Mouse (Mus musculus): ENCODE measurements around the gene Cpm. TPM values are rescaled to one million over a fixed set of nuclear protein-coding genes. Genes with fewer than 3 reads are reported as not detected.

Gene Cpm
- polyA plus RNA-seq, 1 experiment from 2014 or later, result 5.0 TPM

DNA sequence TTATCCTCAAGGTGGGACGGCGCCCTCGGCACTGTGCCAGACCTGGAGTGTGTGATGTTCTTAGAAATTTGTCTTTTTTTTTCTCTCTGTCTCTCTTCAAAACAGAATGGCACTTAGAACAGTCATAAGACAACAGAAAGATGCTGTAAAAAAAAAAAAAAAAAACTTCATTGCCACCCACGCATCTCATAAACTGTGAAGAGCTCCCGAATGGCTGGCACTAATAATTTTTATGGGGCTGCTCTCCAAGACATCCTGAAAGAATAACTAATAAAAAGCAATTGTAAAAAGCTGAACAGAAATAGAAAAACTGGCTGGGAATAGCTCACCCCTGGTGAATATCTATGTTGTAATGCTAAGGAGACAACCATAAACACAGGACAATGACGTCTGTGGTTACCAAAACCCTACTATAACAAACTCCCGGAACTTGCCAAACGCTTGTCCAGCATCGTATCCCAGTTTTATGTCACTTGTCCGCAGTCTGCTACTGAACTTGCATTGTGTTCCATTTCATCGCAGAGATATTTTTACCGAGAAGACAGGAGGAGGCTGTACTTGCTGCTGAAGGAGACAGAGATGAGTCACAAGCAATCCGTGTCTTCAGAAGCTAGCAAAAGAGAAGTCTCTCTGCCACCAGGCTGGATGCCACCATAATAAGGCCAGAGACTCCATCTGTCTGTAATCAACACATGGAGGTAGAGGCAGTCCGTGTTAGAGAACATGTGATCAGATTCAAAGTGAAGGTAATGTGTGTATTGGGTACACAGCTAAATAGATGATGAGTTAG lies 25.3 kb upstream of the Cpm start:
- WGBS, result 93% methylated on average over 14 of the region's 14 CpGs
- DNase-seq (ENCODE audit: low spot score) (no peak), ATAC-seq (replicated peaks; ENCODE audit: low FRiP score) (no peak)
- H3K36me3 ChIP-seq (ENCODE audit: control insufficient read depth, insufficient read depth, low read length), result no peaks in the 10 kb centered on the region
- no peaks in the 10 kb centered on the region for H3K27me3 ChIP-seq (ENCODE audit: control insufficient read depth, insufficient read depth, low read length)
- H3K27ac ChIP-seq (ENCODE audit: low read depth, low read length), result no peak overlapping the region
- no peak overlapping the region for H3K9ac ChIP-seq (ENCODE audit: low read length)
- H3K4me1 ChIP-seq (replicated peaks; ENCODE audit: control insufficient read depth, insufficient read depth, low read length), result no peaks in the 10 kb centered on the region
- H3K9me3 ChIP-seq (ENCODE audit: control insufficient read depth, low read length), result no peaks in the 10 kb centered on the region
- H3K4me2 ChIP-seq (ENCODE audit: low read depth, low read length, severe bottlenecking), result no peak overlapping the region
- no peak overlapping the region for H3K4me3 ChIP-seq (ENCODE audit: low read depth, low read length)

GRCm38 (mm10) chr10:117604624-117605282 lies 24.5 kb upstream of the Cpm start:
- H3K9me3 ChIP-seq (ENCODE audit: control insufficient read depth, low read length), result no peaks in the 10 kb centered on the region
- no peak overlapping the region for H3K4me2 ChIP-seq (ENCODE audit: low read depth, low read length, severe bottlenecking)
- no peak for DNase-seq (ENCODE audit: low spot score)
- H3K4me3 ChIP-seq (ENCODE audit: low read depth, low read length), result no peak overlapping the region
- H3K36me3 ChIP-seq (ENCODE audit: control insufficient read depth, insufficient read depth, low read length), result no peaks in the 10 kb centered on the region
- H3K4me1 ChIP-seq (replicated peaks; ENCODE audit: control insufficient read depth, insufficient read depth, low read length), result no peaks in the 10 kb centered on the region
- no peak for ATAC-seq (replicated peaks; ENCODE audit: low FRiP score)
- no peak overlapping the region for H3K27ac ChIP-seq (ENCODE audit: low read depth, low read length)
- 88% methylated on average over 8 of the region's 8 CpGs for WGBS
- H3K9ac ChIP-seq (ENCODE audit: low read length), result no peak overlapping the region
- no peaks in the 10 kb centered on the region for H3K27me3 ChIP-seq (ENCODE audit: control insufficient read depth, insufficient read depth, low read length)

DNA sequence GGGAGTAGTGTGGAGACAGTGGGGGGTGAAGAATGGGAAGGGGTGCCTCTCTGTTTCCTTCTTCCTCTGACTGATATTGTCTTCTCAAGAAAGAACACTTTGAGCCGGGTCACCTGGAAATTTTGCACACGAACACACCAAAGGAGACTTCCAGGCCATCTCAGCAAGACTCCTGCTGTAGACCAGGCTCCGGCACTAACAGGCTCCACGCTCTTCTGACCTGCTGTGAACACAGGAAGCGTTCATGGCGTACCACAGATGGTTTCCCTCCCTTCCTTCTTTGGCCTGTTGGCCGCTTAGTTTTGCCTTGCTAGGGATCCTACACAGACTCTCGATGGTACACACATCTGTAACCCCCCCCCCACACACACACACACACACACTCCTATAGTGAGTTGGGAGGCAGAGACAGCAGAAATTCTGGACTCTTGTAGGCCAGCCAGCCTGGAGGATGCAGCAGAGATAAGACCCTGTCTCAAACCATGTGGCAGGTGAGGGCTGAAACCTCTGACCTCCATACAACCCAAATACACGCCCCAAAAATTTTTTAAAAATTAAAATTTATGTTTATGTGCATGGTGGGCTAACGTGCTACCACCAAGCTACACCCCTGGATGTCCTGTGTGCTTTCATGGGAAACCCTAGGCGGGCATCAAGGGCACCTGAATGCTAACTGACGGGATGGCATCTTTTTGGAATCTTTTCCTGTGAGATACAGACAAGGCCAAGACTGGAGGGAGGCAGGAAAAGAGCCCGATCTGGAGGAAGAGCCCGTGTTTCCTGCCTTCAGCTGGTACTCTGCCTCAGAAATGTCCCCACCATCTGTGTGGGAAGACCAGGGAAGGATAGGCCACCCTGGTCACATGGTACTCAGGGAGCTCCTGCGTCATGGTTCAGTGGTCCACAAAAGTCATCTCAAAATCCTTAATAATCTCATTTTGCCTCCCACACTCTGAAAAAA lies 23.7 kb upstream of the Cpm start:
- DNase-seq (ENCODE audit: low spot score) (no peak), ATAC-seq (replicated peaks; ENCODE audit: low FRiP score) (no peak)
- Histone ChIP-seq H3K27me3 (ENCODE audit: control insufficient read depth, insufficient read depth, low read length) (no peaks in the 10 kb centered on the region), H3K36me3 (ENCODE audit: control insufficient read depth, insufficient read depth, low read length) (no peaks in the 10 kb centered on the region), H3K9me3 (ENCODE audit: control insufficient read depth, low read length) (no peaks in the 10 kb centered on the region), H3K9ac (ENCODE audit: low read length) (no peak overlapping the region), H3K4me3 (ENCODE audit: low read depth, low read length) (no peak overlapping the region), H3K4me2 (ENCODE audit: low read depth, low read length, severe bottlenecking) (no peak overlapping the region), H3K27ac (ENCODE audit: low read depth, low read length) (no peak overlapping the region), H3K4me1 (replicated peaks; ENCODE audit: control insufficient read depth, insufficient read depth, low read length) (no peaks in the 10 kb centered on the region)
- WGBS, result 86% methylated on average over 15 of the region's 15 CpGs

DNA sequence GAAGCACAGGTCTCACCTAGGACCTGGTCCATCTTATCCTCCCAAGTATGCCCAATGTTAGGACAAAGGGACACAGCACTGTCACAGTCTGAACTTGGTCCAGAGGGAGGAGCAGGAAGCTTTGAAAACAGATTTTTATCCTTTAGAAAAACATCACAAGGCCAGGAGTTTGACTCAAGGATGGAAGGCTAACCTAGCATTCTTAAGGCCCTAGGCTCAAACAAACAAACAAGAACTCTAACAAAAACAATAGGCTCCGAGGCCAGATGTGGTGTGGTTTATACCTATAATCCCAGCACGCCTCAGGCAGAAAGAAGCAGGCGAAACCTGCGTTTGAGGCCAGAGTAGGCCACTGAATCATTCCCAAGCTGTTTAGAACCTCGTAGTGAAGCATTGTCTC lies 22.9 kb upstream of the Cpm start:
- no peak overlapping the region for H3K9ac ChIP-seq (ENCODE audit: low read length)
- WGBS, result 84% methylated on average over 5 of the region's 5 CpGs
- ATAC-seq (replicated peaks; ENCODE audit: low FRiP score) (no peak), DNase-seq (ENCODE audit: low spot score) (no peak)
- H3K4me2 ChIP-seq (ENCODE audit: low read depth, low read length, severe bottlenecking), result no peak overlapping the region
- H3K4me1 ChIP-seq (replicated peaks; ENCODE audit: control insufficient read depth, insufficient read depth, low read length), result no peaks in the 10 kb centered on the region
- H3K27me3 ChIP-seq (ENCODE audit: control insufficient read depth, insufficient read depth, low read length), result no peaks in the 10 kb centered on the region
- no peaks in the 10 kb centered on the region for H3K36me3 ChIP-seq (ENCODE audit: control insufficient read depth, insufficient read depth, low read length)
- no peak overlapping the region for H3K4me3 ChIP-seq (ENCODE audit: low read depth, low read length)
- H3K27ac ChIP-seq (ENCODE audit: low read depth, low read length), result no peak overlapping the region
- no peaks in the 10 kb centered on the region for H3K9me3 ChIP-seq (ENCODE audit: control insufficient read depth, low read length)

- DNase-seq (ENCODE audit: low spot score) (no peak), ATAC-seq (replicated peaks; ENCODE audit: low FRiP score) (no peak)
- Histone ChIP-seq H3K9me3 (ENCODE audit: control insufficient read depth, low read length) (no peaks in the 10 kb centered on the region), H3K36me3 (ENCODE audit: control insufficient read depth, insufficient read depth, low read length) (no peaks in the 10 kb centered on the region), H3K27me3 (ENCODE audit: control insufficient read depth, insufficient read depth, low read length) (no peaks in the 10 kb centered on the region), H3K4me1 (replicated peaks; ENCODE audit: control insufficient read depth, insufficient read depth, low read length) (no peaks in the 10 kb centered on the region), H3K4me3 (ENCODE audit: low read depth, low read length) (no peak overlapping the region), H3K4me2 (ENCODE audit: low read depth, low read length, severe bottlenecking) (no peak overlapping the region), H3K9ac (ENCODE audit: low read length) (no peak overlapping the region), H3K27ac (ENCODE audit: low read depth, low read length) (no peak overlapping the region)
- 96% methylated on average over 20 of the region's 20 CpGs for WGBS
Observed at GRCm38 (mm10) chr10:117607051-117607803, 22.1 kb upstream of the Cpm start.

- Histone ChIP-seq H3K27ac (ENCODE audit: low read depth, low read length) (no peak overlapping the region), H3K4me2 (ENCODE audit: low read depth, low read length, severe bottlenecking) (no peak overlapping the region), H3K9ac (ENCODE audit: low read length) (no peak overlapping the region), H3K27me3 (ENCODE audit: control insufficient read depth, insufficient read depth, low read length) (no peaks in the 10 kb centered on the region), H3K36me3 (ENCODE audit: control insufficient read depth, insufficient read depth, low read length) (no peaks in the 10 kb centered on the region), H3K4me1 (replicated peaks; ENCODE audit: control insufficient read depth, insufficient read depth, low read length) (no peaks in the 10 kb centered on the region), H3K9me3 (ENCODE audit: control insufficient read depth, low read length) (no peaks in the 10 kb centered on the region), H3K4me3 (ENCODE audit: low read depth, low read length) (no peak overlapping the region)
- 94% methylated on average over 10 of the region's 10 CpGs for WGBS
- no peak for DNase-seq (ENCODE audit: low spot score)
- no peak for ATAC-seq (replicated peaks; ENCODE audit: low FRiP score)
Observed at GRCm38 (mm10) chr10:117607804-117608279, 21.5 kb upstream of the Cpm start.

DNA sequence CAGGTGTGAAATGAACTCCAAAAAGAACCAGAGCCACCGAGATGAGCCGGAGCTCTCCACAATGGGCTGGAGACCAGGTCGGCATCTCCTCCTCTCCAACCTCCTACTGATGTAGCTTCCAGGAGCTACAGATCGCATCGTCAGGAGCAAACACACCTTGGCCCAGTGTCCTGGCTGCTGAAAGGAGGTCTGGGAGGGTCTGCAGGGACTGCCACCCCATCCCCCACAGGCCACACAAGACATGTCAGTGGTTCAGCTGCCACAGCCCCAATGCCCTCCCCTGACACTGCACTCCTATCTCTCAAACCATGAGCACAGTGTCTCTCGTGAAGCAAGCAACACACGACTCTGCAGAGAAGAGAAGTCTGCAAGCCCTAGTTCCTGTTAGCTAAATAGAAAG lies 20.8 kb upstream of the Cpm start:
- no peak for ATAC-seq (replicated peaks; ENCODE audit: low FRiP score)
- Histone ChIP-seq H3K4me3 (ENCODE audit: low read depth, low read length) (no peak overlapping the region), H3K27me3 (ENCODE audit: control insufficient read depth, insufficient read depth, low read length) (no peaks in the 10 kb centered on the region), H3K4me1 (replicated peaks; ENCODE audit: control insufficient read depth, insufficient read depth, low read length) (no peaks in the 10 kb centered on the region), H3K9ac (ENCODE audit: low read length) (no peak overlapping the region), H3K36me3 (ENCODE audit: control insufficient read depth, insufficient read depth, low read length) (no peaks in the 10 kb centered on the region), H3K9me3 (ENCODE audit: control insufficient read depth, low read length) (no peaks in the 10 kb centered on the region), H3K4me2 (ENCODE audit: low read depth, low read length, severe bottlenecking) (no peak overlapping the region), H3K27ac (ENCODE audit: low read depth, low read length) (no peak overlapping the region)
- DNase-seq (ENCODE audit: low spot score), result no peak
- WGBS, result 91% methylated on average over 7 of the region's 7 CpGs
